Mouse (Mus musculus) frontal cortex, postnatal 14 days (tissue): ENCODE data around the gene Coro1b.
A peak's percentile ranks its signal among the peaks of the same experiment; 100 is the strongest.

Experiments
- DNase-seq, 2 experiments: peaks; one replicate each; pipeline ENCODE4 v3.0.0; 2022; ENCODE audit warnings: low spot score in 2 of 2

Gene Coro1b

GRCm38 (mm10) chr19:4159049-4159448 is 10.6 kb downstream of the Coro1b start:
- no peak for DNase-seq

GRCm38 (mm10) chr19:4162646-4163542 is 14.5 kb downstream of the Coro1b start, which contains the start of gene Rps6kb2:
TSS of gene Rps6kb2 (minus strand) at chr19:4163354.
- peak; percentile 95 to 96 for DNase-seq

GRCm38 (mm10) chr19:4163543-4163887 is 15.1 kb downstream of the Coro1b start:
- no peak for DNase-seq

DNA sequence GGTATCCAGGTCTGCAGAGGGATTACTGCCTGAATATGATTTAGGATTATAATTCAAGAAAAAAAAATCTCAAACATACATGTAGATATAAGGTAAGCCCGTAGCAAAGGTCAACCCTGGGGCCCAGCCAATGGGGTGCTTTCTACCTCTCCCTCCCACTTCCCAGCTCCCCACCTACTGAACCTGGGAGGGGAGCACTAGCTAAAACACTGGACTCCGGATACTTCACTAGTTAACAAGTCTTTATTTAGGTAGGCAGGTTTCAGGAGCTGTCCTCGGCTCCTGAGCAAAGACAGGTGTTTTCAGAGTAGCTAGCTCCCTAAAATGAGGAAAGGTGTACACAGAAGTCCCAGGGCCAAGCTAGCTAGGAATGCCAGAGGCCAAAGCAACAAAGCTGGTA is 15.7 kb downstream of the Coro1b start:
- no peak for DNase-seq

- DNase-seq: no peak
Observed at GRCm38 (mm10) chr19:4164721-4165120, 16.3 kb downstream of the Coro1b start.

DNA sequence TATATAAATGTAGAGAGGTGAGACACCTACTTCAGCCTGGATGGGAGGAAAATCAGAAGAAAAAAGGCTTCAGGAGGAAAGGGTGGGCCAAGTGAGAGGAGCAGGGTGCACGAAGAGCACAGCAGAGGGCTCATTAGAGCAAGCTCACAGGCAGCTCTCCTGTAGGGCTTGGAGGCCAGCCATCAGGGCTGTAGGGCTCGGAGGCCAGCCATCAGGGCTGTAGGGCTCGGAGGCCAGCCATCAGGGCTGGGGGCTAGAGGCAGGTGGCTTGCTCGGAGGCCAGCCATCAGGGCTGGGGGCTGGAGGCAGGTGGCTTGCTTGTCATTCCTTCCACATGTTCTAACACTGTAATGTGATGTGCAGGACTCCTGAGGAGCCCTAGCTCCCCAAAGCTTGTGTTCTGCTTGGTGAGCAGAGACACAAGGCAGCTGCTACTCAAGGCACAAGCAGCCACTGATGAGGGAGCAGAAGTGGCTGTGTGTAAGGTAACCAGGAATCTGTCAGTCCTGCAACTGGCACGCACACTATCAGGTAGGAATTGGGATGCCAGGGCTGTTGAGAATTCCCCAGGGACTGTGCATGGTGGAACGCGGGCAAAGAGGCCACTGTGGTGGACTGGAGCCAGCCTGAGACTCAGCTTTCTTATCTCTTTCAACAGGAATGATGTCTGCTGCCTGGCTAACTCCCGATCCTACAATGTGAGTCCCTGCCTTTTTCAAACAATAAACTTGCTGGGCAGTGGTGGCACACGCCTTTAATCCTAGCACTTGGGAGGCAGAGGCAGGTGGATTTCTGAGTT is 18.5 kb downstream of the Coro1b start:
- no peak for DNase-seq

- DNase-seq: peak; percentile 99 to 100
Observed at GRCm38 (mm10) chr19:4169378-4169784, 21.0 kb downstream of the Coro1b start.

DNA sequence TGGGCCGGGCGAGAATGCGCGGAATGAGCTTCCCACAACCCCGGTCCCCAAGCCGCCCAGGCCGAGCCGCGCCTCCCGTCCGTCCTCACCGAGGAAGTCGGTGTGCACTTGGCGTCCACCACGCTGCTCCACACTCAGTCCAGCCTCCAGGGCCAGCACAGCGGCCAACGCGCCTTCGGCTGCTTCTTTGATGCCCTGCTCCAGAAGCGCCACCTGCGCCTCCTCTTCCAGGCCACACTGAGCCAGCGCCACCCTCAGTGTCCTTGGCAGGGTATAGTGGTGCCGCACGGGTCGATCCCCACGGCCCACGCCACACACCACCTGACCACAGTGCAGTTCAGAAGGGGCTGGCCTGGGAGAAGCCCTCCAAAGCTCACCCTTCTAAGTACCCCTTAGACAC is 21.4 kb downstream of the Coro1b start:
- no peak for DNase-seq

- DNase-seq: no peak
Observed at GRCm38 (mm10) chr19:4170723-4171392, 22.4 kb downstream of the Coro1b start.

GRCm38 (mm10) chr19:4171393-4172290 is 23.2 kb downstream of the Coro1b start:
- DNase-seq: no peak

DNA sequence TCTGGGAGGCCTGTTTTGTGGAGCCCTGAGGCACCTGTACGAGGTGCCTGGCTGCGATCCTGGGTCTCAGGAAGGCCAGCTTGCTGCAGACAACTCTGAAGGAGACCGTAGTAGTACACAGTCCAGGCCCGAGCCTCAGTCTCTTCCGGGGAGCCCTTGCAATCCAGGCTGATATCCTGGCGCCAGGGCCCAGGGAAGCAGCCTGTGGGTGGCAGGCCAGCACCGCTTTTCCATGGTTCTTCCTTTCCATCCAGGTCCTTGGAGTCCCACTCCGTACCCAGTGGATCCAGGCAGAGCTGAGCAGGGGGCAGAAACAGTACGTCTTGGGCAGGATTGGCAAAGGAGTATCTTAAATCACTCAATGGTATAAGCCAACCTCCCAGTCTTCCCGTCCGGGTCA is 24.5 kb downstream of the Coro1b start:
- DNase-seq: no peak

DNA sequence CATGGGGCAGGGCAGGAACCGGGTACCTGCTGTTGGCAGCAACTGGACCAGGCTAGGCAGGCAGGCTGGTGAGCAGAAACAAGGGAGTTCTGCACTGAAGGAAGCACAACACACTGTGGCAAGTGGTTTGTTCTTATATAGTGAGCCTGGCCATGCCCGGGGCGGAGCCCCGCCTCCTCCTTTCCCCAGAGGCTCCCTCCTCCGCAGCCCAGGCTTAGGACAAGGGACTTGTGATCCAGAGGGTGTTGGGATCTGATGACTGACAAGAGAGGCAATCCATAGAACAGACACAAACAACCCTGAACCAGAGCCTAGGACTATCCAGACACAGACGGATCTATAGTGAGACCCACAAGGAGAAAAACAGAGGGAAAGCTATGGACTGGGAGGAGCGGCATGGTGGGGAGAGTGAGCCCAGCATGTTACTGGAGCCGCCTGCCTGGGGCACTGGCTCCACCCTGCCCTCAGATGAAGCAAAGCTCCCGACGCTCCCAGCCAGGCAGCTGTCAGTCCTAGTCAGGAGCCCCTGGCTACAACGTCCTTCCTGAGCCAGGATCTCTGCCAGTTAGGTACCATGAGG is 27.0 kb downstream of the Coro1b start, which contains the start of gene Carns1:
Gene Carns1, minus strand, starts transcription at position 112 of the 580 bp plus-strand sequence.
- DNase-seq: no peak

DNA sequence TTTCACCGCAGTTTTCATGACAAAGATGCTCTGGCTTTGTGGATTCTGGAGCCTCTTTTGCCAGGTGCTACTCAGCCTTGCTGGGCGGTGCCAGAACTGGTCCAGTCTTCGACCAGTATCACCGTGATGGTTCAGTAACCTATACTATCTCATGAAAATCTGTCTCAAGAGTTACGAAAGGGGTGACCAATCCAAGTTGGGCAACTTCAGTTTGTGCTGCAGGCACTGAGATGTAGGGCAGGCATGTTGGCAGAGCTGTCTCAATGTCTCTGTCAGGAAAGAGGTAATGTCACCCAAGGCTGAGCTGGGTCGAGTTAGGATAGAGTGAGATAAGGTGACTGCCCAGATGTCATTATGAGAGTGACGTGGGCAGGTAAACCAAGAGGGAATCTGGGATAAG is 32.0 kb downstream of the Coro1b start:
- no peak for DNase-seq

GRCm38 (mm10) chr19:4181892-4182291 is 33.5 kb downstream of the Coro1b start:
- peak; percentile 62 to 64 for DNase-seq

DNA sequence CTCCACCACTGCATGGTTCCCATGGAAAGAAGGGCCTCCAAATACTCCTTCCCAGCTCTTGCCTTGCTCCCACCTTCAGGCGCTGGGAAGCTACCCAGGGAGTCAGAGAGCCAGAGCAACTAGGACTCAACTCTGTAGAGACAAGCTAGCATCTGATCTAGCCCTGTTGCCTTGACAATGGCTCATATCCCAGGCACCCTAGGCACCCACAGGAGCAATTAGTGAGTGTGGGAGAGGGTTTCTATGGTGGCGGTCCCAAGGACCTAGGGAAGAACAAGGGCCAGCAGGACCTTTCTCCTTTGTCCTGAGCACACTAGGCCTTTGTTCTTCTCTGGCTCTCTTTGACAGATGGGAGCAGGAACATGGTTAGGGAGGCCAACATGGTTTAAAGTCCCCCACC is 35.3 kb downstream of the Coro1b start:
- DNase-seq: no peak

- DNase-seq: no peak
Observed at GRCm38 (mm10) chr19:4184976-4185975, 36.9 kb downstream of the Coro1b start.

GRCm38 (mm10) chr19:4187303-4187702 is 38.9 kb downstream of the Coro1b start:
- DNase-seq: no peak

- DNase-seq: no peak
Observed at GRCm38 (mm10) chr19:4189051-4189620, 40.7 kb downstream of the Coro1b start.

GRCm38 (mm10) chr19:4190831-4191334 is 42.5 kb downstream of the Coro1b start, which contains the start of gene Tbc1d10c:
TSS of gene Tbc1d10c (minus strand) at chr19:4191284.
- no peak for DNase-seq
